Mouse (Mus musculus): ENCODE measurements at regions not wholly inside any gene's neighbourhood (a gene's known extent, or its start where the extent isn't known, plus 50 kb on each side); places are given as distances from the start of the nearest gene placed in this dataset.

DNA sequence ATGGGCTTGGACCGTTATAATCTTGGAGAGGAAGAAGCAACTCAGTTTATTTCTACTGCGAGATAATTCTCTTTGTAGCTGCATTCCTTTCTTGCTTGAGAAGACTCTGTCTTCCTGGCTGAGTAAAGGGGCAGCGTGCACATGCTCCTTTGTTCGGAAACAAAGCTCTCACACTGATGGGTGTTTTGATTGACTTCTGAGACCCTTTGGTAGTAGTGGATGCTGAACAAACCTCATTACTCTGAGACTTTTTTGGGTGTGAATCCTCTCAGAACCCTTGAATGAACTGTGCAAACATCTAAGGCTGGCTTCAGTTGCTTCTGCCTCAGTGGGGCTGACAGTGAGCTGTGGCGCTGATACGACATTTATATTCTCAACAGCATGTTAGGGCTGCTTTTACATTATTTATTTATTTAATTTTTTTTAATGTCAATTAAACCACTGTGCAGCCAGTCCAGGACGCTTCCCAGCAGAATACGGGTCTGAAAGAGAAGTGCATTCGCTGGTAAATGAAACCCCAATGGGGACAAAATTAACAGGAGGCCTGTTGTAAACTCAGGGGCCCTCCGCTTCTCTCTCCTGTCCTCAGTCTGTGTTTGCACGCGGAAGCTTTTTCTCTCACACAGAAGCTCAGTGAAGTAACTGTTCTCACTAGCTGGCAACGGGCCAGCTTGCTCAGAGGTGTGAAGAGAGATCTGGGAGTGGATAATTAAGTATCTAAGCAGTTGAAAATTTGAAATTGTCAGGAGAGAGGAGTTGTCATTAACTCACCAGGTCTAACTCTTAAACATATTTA, 380.1 kb upstream of the Slc30a5 start:
- Histone ChIP-seq H3K9ac (no peak overlapping the region), H3K27me3 (ENCODE audit: insufficient read depth, low read length) (no peaks in the 10 kb centered on the region), H3K27ac (ENCODE audit: low read depth) (no peak overlapping the region), H3K4me3 (ENCODE audit: low read depth, low read length) (no peak overlapping the region), H3K9me3 (ENCODE audit: low read depth, low read length) (no peaks in the 10 kb centered on the region), H3K4me1 (ENCODE audit: insufficient read depth) (peaks cover 5% of the 10 kb centered on the region; the same call in 1 of the 2 replicates), H3K36me3 (ENCODE audit: insufficient read depth) (no peaks in the 10 kb centered on the region), H3K4me2 (no peak overlapping the region)
- ATAC-seq (ENCODE audit: insufficient read depth) = peak; percentile 30; the same call in 1 of the 2 replicates
- TF ChIP-seq CTCF (IDR thresholded peaks at IDR 0.05; ENCODE audit: low read depth) = no peak
- 32% methylated on average over 13 of the region's 13 CpGs for WGBS
- DNase-seq = peak; percentile 71

DNA sequence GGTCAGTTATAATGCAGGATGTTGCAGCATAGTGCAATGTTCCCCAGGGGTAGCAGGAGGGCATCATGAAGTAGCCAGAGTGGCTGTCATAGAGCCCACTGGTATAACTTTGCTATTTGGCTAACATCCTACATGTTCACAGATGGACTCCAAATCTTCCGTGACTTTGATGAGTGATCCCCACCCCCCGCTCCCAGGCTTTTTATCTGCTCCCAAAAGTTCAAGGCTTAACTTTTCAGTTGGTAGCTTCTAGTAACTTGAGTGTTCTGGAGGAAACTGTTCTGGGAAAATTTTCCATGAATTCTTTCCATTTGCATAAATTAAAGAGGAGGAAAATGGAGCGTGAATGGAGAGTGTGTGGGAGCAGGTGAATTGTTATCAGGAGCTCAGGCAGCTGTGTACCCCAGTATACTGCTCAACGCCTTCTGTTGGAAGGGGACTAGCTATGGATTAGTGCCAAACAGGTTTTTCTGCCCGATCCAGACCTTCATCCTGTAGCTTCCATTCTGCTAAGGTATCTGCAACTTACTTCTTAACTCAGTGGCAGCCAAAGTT, 379.2 kb upstream of the Slc30a5 start:
- TF ChIP-seq CTCF (IDR thresholded peaks at IDR 0.05; ENCODE audit: low read depth) = no peak

DNA sequence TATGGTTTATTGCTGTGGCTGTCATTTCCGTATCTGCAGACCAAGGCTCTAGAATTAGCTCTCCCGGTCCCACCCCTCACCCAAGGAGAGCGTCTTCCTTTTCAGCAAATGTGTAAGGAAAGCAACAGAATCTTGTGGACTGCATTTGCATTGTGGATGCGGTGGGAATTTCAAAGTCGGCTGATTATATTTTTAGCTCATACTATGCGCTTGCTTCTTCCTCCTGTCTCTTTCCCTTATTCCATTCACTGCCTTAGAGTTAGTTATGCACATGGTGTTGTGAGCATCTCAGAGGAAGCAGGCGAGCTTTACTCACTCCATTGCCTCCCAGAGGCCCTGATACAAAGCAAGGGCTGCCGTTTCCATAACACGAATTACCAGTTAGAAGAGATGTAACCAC, 375.6 kb upstream of the Slc30a5 start:
- DNase-seq (no peak), ATAC-seq (ENCODE audit: insufficient read depth) (no peak)
- Histone ChIP-seq H3K4me2 (no peak overlapping the region), H3K4me3 (ENCODE audit: low read depth, low read length) (no peak overlapping the region), H3K9ac (no peak overlapping the region), H3K27me3 (ENCODE audit: insufficient read depth, low read length) (no peaks in the 10 kb centered on the region), H3K36me3 (ENCODE audit: insufficient read depth) (no peaks in the 10 kb centered on the region), H3K9me3 (ENCODE audit: low read depth, low read length) (no peaks in the 10 kb centered on the region), H3K27ac (ENCODE audit: low read depth) (no peak overlapping the region), H3K4me1 (ENCODE audit: insufficient read depth) (no peaks in the 10 kb centered on the region)
- no peak for TF ChIP-seq CTCF (IDR thresholded peaks at IDR 0.05; ENCODE audit: low read depth)
- 84% methylated on average over 9 of the region's 9 CpGs for WGBS

More for the DNA sequence above, 379.2 kb upstream of the Slc30a5 start:
- Histone ChIP-seq H3K9me3 (ENCODE audit: low read depth, low read length) (no peaks in the 10 kb centered on the region), H3K36me3 (ENCODE audit: insufficient read depth) (no peaks in the 10 kb centered on the region), H3K4me1 (ENCODE audit: insufficient read depth) (peaks cover 3% of the 10 kb centered on the region; the same call in 1 of the 2 replicates), H3K27me3 (ENCODE audit: insufficient read depth, low read length) (no peaks in the 10 kb centered on the region), H3K9ac (no peak overlapping the region), H3K27ac (ENCODE audit: low read depth) (no peak overlapping the region), H3K4me3 (ENCODE audit: low read depth, low read length) (no peak overlapping the region), H3K4me2 (no peak overlapping the region)
- WGBS = 60% methylated on average over 5 of the region's 5 CpGs
- no peak for ATAC-seq (ENCODE audit: insufficient read depth)
- DNase-seq = no peak

DNA sequence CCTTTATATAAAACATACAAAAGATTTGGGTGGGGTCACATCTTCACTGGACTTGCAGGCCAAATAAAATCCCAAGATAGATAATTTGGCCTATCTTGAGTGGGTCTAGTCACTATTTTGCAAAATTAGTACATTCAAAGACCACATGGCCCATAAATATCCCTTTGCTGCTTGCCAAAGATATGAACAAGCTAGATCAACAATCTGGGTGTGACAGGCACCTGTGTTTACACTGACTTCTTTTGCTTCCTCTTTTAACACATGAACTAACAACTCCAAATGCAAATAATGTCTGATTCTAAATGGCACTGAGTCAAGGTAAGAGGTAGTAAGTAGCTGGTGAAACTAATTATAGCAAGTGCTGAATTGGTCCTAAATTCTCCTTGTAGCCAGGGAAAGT, 370.2 kb upstream of the Slc30a5 start:
- no peaks in the 10 kb centered on the region for H3K27me3 ChIP-seq (ENCODE audit: insufficient read depth, low read length)
- DNase-seq (no peak), ATAC-seq (ENCODE audit: insufficient read depth) (no peak)
- no peak overlapping the region for H3K27ac ChIP-seq (ENCODE audit: low read depth)
- no peaks in the 10 kb centered on the region for H3K9me3 ChIP-seq (ENCODE audit: low read depth, low read length)
- no peak overlapping the region for H3K4me2 ChIP-seq
- H3K4me1 ChIP-seq (ENCODE audit: insufficient read depth) = no peaks in the 10 kb centered on the region
- no peak overlapping the region for H3K9ac ChIP-seq
- no peaks in the 10 kb centered on the region for H3K36me3 ChIP-seq (ENCODE audit: insufficient read depth)
- TF ChIP-seq CTCF (IDR thresholded peaks at IDR 0.05; ENCODE audit: low read depth) = no peak
- no peak overlapping the region for H3K4me3 ChIP-seq (ENCODE audit: low read depth, low read length)

DNA sequence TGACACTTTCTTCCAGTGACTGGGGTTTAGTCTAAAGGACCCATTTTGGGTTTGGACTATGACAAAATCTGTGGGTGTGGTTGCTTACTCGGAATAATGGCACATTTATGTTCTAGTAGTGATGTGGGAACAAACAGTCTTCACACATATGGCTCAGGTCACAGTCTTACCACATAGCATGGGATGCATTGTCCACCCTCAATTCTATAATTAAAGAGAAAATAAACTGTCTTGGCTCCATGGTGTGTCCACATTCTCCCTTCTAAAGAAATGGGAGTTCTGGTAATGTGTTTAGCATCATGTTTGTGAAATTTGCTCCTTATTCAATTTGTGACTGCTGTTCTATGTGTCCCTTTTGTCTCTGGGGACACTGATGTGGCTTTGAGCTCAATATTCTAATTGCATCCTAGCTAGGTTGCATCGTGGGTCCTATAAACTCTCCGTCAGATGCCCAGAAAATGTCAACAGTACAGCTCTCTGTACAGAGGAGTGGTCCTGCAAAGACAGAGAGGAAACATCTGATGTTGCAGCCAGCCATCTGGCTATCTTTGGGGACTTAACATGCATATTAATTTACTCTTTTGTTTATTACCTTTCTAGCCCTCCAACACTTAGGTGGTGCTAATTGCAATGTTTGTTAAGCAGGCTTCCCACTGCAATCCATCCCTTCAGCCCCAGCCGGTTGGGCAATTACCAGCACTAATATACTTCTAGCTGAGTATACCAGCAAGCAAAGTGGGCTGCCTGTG, 369.5 kb upstream of the Slc30a5 start:
- Histone ChIP-seq H3K36me3 (ENCODE audit: insufficient read depth) (no peaks in the 10 kb centered on the region), H3K27ac (ENCODE audit: low read depth) (no peak overlapping the region), H3K27me3 (ENCODE audit: insufficient read depth, low read length) (no peaks in the 10 kb centered on the region), H3K9ac (no peak overlapping the region), H3K4me1 (ENCODE audit: insufficient read depth) (no peaks in the 10 kb centered on the region), H3K9me3 (ENCODE audit: low read depth, low read length) (no peaks in the 10 kb centered on the region), H3K4me2 (no peak overlapping the region), H3K4me3 (ENCODE audit: low read depth, low read length) (no peak overlapping the region)
- no peak for TF ChIP-seq CTCF (IDR thresholded peaks at IDR 0.05; ENCODE audit: low read depth)
- 55% methylated on average over 4 of the region's 4 CpGs for WGBS
- DNase-seq (no peak), ATAC-seq (ENCODE audit: insufficient read depth) (no peak)

DNA sequence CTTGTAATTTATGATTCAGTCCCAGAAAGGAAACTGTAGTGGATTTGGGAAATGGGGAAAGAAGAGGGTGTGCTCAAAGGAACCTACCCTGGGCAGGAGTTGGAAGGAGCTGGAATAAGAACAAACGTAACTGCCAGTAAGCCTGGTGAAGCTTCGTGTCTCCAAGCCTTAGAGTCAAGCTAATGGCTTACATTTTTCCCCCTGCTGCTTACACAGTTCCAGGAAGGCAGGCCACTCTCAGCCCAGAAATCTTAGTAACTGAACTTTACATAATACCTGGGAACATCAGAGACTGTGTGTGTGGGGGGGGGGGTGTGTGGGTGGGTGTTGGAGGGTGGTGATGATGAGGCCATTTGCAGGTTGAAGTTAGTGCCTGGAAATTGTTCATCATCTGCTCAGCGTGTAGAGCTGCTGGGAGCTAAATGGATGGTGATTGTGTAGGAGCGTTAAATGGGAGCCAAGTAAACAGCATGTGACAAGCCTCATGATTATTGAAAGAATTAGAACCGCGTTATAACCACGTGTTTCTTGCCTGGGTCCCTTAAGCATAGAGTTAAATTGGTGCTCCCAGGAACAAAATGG, 357.1 kb upstream of the Slc30a5 start:
- H3K27me3 ChIP-seq (ENCODE audit: insufficient read depth, low read length) = no peaks in the 10 kb centered on the region
- H3K4me2 ChIP-seq = no peak overlapping the region
- no peak overlapping the region for H3K4me3 ChIP-seq (ENCODE audit: low read depth, low read length)
- no peak for ATAC-seq (ENCODE audit: insufficient read depth)
- H3K9ac ChIP-seq = no peak overlapping the region
- DNase-seq = no peak
- no peak overlapping the region for H3K27ac ChIP-seq (ENCODE audit: low read depth)
- WGBS = 79% methylated on average over 7 of the region's 7 CpGs
- TF ChIP-seq CTCF (IDR thresholded peaks at IDR 0.05; ENCODE audit: low read depth) = no peak
- H3K9me3 ChIP-seq (ENCODE audit: low read depth, low read length) = no peaks in the 10 kb centered on the region
- no peaks in the 10 kb centered on the region for H3K4me1 ChIP-seq (ENCODE audit: insufficient read depth)
- H3K36me3 ChIP-seq (ENCODE audit: insufficient read depth) = no peaks in the 10 kb centered on the region

DNA sequence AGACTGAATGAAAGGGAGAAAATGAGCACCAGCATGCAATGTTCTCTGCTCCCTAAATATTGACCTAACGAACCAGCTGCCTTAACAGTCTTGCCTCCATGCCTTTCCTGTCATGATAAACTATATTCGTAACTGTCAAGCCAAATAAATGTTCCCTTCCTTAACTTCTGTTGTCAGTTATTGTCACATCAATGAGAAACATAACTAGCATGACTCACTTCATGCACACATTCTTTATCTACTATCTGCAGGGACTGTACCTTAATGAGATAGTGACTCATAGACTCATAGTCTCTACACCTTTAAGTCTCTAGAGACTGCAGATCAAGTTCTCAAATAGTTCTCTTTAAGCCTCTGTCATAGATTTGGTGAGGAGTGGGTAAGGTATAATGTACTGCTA, 349.2 kb upstream of the Slc30a5 start:
- DNase-seq = no peak
- TF ChIP-seq CTCF (IDR thresholded peaks at IDR 0.05; ENCODE audit: low read depth) = no peak
- Histone ChIP-seq H3K27me3 (ENCODE audit: insufficient read depth, low read length) (no peaks in the 10 kb centered on the region), H3K9me3 (ENCODE audit: low read depth, low read length) (no peaks in the 10 kb centered on the region), H3K27ac (ENCODE audit: low read depth) (no peak overlapping the region), H3K36me3 (ENCODE audit: insufficient read depth) (no peaks in the 10 kb centered on the region), H3K4me2 (no peak overlapping the region), H3K4me3 (ENCODE audit: low read depth, low read length) (no peak overlapping the region), H3K4me1 (ENCODE audit: insufficient read depth) (no peaks in the 10 kb centered on the region), H3K9ac (no peak overlapping the region)
- WGBS = 80% methylated on average over 2 of the region's 2 CpGs
- no peak for ATAC-seq (ENCODE audit: insufficient read depth)

Measured in lung, embryonic 14.5 days (tissue).